Mouse (Mus musculus) liver, embryonic 14.5 days (tissue): ENCODE data around the gene Krtap10-10.
A peak's percentile ranks its signal among the peaks of the same experiment; 100 is the strongest.

ENCODE experiments used
- CTCF ChIP-seq: IDR thresholded peaks from 2 replicates; pipeline ENCODE4 v1.5.1; 2016; ENCODE audit warnings: antibody characterized with exemption, low read depth, control low read depth
- EP300 ChIP-seq: IDR thresholded peaks from 2 replicates; pipeline ENCODE4 v1.6.1; 2016; ENCODE audit warnings: antibody characterized with exemption, low read depth

DNA sequence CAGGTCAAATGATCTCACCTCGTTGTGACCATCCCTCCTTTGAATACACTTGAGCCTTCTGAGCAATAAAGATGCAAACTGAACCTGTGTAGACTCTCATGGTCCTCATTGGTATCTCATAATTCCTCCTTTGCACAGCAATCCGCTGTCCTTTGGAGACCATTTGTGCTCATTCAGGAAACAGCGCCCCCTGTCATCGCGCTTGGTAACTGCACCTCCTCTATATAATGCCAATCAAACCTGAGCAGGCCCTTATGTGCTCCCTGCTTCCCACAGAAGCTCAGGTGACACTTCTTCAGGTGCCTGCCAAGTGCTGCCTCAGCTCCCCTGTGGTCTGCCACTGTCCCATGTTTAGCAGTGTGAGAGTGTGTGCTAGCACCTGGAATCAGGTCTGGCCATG is 20.2 kb upstream of the Krtap10-10 start:
- TF ChIP-seq CTCF (peak; percentile 75), EP300 (no peak)
